Mouse (Mus musculus) inflammation-experienced regulatory T-cells, adult 6 months (primary cell): ENCODE data around the gene 2310034G01Rik. TPM values are rescaled to one million over a fixed set of nuclear protein-coding genes. Genes with fewer than 3 reads are reported as not detected.

Source experiments
- ATAC-seq: one replicate; pipeline ENCODE4 v1.8.0; 2017
- polyA plus RNA-seq, 3 experiments: library from polyadenylated mRNA; unstranded; fragments of 100-300 nt; shearing (Covaris generic); gene quantifications; one replicate each; pipeline ENCODE4 v1.2.1; 2017

2310034G01Rik gene
- polyA plus RNA-seq: under 1 TPM in 2 of 3 experiments, not detected in 1; 0.24 to 0.44 TPM

DNA sequence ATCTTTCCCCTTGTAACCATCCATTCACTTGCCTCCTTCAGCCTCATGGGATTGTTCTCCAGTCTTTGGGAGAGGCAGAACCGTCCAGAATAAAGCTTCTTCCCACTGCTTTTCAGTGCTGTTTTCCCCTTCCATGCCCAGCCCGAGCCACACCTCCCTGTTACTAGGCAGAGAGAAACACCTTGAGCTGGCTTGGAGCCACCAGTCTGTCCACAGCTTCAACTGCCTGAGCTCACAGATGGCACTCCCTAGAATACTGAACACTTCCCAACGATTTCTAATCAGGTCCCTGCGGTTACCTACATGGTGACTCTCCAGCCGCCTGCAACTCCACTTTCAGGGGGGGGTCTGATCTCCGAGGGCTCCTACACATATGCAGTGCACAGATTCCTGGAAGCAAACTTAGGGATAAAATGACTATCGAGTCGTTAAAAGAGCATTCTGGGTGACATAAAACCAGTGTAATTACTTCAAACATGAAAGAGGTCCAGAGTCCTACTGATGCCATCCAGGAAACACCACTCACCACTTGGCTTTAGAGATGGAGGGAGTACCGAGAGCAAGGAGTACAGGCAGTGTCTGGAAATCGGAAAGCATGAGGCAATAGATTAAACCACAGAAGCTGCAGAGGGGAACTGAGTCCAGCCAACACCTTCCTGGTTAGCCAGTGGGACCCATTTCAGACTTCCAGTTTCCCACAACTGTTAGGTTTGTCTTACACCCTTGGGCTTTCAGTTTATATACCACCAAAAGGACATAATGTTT lies at the start of gene 2310034G01Rik:
2310034G01Rik (minus strand) TSS at position 135 of the 765 bp plus-strand sequence.
- no peak for ATAC-seq

DNA sequence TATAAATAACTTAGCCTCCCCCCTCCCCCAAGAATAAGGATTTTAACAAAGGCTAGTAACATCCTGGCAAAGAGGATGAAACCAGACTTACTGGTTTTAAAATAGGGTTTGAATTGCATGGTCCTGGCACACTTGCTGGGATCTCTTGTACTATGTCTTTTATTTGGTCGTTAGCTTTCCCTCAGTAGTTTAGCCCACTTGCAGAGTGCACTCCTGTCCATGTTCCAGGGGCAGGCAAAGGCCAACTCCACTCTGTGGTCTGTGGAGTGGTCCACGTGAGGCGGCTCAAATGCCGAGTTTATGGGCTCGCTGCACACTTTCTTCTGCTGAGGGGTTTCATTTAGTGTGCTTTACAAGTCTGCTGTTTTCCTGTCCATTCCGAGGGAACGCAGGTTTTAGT lies 49.8 kb upstream of the 2310034G01Rik start:
- ATAC-seq: no peak

DNA sequence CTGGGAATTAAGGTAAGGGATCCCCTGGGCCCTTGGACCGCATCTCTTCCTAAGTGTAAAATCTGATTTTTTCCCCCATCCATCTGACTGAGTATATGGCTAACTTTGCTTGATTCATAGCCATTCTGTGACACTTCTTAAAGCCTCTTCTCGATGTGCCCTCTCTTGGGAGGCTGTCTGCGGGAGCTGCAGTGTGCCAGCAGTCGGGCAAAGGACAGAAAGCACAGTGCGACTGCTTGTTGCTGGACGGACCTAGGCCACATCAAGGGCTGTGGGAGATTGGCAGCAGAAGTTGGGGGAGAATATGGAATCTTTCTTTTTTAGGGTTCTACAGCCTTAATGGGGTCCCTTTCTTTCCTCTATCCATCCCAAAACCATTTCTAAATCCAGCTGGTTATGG lies 49.3 kb upstream of the 2310034G01Rik start:
- ATAC-seq: no peak

DNA sequence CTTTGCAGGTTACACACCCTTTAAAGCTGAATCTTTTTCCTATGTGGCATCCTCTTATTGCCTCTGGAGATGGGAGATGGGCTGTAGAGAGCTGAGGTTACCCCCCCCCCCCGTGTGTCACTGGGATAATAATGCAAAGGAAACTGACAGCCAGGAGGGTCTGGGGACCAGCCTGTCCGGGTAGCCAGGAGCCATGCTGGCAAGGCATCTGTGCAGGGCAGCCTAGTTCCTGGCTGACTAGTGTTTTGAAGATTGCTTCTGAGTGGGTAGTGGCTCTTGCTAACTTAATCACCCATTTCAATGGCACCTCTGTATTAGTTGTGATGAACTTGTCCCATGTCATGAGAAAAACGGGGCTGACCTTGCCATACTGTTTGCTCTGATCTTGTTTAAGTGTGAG lies 48.3 kb upstream of the 2310034G01Rik start:
- ATAC-seq: no peak

GRCm38 (mm10) chr19:46397436-46398001 lies 47.4 kb upstream of the 2310034G01Rik start:
- ATAC-seq: no peak

DNA sequence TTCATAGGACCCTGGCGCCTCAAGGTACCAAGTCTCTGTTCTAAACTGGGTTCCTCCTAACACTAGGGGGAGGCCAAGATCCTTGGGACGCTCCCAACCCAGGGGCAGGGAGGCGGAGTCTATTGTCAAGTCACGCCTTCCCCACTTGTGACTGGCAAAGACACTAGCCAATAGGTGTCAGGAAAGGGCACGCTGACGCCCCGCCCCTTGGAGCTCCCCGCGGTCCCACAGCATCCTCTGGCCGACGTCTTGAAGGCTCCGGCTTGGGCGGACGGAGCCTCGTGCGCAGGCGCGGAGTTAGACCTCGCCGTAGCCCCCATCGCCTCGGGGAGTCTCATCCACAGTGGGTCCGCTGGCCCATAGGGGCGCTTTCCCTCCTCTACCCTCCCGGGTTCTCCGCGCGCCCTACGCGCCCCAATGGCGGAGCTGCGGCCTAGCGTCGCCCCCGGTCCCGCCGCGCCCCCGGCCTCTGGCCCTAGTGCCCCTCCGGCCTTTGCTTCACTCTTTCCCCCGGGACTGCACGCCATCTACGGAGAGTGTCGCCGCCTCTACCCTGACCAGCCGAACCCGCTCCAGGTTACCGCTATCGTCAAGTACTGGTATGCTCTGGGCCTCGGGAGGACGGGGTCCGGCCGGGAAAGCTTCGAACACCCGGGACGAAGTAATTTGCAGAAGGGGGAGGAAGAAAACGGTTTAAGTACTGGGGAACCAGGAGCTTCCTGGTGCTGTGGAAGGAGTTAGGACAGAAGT lies 46.8 kb upstream of the 2310034G01Rik start, which contains the start of gene Sufu:
Sufu (plus strand) TSS at position 211 of the 750 bp plus-strand sequence.
- ATAC-seq: peak; percentile 83

- no peak for ATAC-seq
Measured at GRCm38 (mm10) chr19:46396109-46396508, 46.0 kb upstream of the 2310034G01Rik start.

DNA sequence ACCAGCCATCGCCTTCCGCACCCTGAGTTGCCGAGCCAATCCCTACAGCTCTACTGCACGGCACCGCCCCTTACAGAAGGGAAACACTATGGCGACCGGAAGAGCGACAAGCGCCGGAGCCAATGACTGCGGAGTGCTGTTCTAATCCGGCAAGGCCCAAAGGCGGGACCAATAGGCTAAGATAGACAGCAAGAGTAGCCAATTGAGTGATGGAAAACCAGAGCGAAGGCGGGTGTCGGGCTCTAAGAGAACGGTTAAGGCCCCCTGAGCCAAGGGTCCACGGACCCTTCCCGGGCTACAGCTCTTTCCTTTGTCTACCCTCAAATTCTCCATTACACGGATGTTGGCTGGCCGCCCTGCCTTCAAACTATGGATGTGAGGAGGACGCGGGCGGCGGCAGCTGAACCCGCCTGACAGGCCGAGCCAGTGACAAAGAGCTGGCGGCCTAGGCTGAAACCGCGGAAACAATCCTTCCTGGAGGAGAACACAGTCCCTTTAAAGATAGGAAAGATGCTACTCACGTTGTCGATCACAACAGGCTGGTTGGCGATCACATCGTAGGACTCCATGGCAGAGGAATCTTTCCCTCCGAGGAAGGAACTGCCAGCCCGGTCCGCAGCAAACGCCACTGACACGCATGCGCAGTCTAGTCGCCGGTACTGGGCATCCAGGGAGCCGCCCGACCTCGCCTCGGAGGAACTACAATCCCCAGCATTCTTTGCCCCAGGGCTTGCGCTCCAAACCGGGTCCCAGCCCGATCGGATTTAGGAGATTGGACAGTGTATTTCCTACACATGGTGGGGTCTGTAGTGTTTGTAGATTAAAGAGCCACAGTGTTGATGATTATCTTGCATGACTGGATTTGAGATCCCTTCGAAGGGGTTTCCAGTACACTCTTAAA lies 45.3 kb upstream of the 2310034G01Rik start, which contains the start of gene Actr1a:
Actr1a (minus strand) TSS at position 640 of the 901 bp plus-strand sequence.
- peak; percentile 88 for ATAC-seq

GRCm38 (mm10) chr19:46394712-46395108 lies 44.6 kb upstream of the 2310034G01Rik start:
- ATAC-seq: no peak

DNA sequence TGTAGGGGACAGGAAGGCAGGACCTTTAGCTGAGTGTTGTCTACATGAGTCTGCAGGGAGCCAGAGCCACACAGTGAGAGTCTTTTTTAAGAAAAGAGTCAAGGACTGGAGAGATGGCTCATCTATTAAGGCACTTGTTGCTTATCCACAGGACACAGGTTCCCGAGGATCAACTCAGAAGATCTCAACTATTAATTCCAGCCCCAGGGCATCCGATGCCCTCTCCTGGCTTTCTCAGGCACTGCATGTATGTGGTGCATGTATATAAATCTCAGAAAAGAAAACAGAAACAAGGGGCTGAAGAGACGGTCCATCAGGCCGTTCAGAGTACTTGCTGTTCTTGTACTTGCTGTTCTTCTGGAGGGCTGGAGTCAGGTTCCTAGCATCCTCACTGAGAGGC lies 41.9 kb upstream of the 2310034G01Rik start:
- ATAC-seq: no peak

DNA sequence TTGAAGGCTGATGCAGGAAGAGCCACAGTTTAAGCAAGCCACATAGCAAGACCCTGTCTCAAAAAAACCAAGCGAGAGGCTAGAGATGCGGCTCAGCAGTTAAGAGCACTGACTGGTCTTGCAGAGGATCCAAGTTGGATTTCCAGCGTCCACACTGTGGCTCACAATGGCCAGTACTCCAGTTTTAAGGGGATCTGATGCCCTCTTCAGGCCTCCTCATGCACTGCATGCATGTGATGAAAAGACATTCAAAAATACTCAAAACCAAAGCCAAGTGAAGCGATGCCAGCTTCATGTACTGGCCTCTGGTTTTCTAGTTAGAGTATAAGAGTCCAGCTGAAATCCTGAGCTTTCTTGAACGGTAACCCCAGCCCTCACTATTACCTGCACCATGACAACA lies 39.8 kb upstream of the 2310034G01Rik start:
- no peak for ATAC-seq

DNA sequence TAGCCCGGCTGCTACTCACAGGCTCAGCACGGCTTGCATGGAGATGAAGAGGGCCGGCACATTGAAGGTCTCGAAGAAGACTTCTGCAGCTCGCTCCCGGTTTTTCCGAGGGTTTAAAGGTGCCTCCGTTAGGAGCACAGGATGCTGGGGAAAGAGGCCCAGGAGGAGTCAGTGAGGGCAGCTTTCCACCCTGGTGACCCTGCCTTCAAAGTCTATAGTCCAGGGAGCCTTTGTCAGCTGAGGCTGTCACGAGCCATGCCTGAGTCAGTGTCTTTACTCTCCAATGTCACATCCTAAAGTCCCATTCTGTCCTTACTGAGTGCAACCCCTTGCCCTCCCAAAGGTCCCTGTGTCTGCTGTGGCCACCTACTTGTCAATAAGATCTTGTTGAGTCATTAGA lies 32.2 kb upstream of the 2310034G01Rik start:
- no peak for ATAC-seq

- no peak for ATAC-seq
Measured at GRCm38 (mm10) chr19:46375891-46376290, 25.8 kb upstream of the 2310034G01Rik start.

- no peak for ATAC-seq
Measured at GRCm38 (mm10) chr19:46375489-46375888, 25.4 kb upstream of the 2310034G01Rik start.

DNA sequence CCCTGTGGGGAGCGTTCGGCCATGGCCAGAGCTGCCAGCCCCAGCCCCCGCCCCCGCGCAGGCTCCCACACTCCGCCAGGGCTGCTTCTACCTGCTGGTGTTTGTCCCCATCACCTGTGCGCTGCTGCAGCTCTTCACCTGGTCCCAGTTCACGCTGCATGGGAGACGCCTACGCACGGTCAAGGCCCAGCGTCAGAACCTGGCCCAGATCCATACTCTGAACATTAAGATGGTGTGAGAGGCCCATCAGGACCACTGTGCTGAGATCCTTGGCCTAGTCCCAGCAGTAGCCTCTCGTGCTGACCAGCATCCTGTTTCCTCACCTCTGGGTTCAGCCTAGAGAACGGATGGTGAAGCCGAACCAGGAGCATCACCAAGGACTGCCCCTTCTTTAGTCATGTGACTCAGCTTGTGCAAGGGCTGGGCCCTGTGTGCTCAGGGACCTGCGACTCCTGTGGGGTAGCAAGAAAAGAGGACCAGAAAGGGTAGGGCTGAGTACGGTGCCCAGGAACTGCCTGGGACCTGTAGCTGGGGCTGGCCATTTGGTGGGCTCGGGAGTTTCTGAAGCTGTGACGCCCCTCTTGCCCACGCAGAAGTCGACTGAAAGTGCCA lies 24.5 kb upstream of the 2310034G01Rik start:
- no peak for ATAC-seq

GRCm38 (mm10) chr19:46369204-46369603 lies 19.1 kb upstream of the 2310034G01Rik start:
- ATAC-seq: no peak

- ATAC-seq: no peak
Measured at GRCm38 (mm10) chr19:46367798-46368590, 17.9 kb upstream of the 2310034G01Rik start.

DNA sequence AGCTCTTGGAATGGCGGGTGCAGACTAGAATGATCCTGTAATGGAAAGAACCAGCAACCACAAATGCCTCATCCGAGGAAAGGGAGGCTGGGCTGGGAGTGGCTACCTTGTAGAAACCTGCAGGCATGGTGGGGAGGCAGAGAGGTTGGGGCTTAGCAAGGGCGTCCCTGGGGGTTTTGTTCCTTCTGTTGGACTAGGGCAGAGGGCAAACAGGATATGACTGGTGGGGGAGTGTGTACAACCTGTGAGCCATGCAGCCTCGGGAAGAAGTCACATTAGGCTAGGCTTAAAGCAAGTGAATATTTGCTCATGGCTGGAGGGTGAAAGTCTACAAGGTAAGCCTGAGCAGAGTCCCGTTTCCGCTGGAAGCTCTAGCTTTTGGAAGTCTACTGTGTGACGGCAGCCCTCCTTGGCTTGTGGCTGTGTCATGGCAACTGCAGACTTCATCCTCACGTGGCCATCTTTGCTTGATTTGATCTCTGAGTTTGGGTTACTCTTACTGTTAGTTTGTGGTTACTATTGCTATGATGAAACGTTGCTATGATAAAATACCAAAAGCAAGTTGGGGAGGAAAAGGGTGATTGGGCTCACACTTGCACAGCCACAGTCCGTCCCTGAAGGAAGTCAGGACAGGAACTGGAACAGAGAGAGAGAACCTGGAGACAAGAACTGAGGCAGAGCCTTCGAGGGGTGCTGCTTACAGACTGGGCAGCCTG lies 13.3 kb upstream of the 2310034G01Rik start:
- no peak for ATAC-seq

GRCm38 (mm10) chr19:46362104-46362503 lies 12.0 kb upstream of the 2310034G01Rik start:
- ATAC-seq: no peak

DNA sequence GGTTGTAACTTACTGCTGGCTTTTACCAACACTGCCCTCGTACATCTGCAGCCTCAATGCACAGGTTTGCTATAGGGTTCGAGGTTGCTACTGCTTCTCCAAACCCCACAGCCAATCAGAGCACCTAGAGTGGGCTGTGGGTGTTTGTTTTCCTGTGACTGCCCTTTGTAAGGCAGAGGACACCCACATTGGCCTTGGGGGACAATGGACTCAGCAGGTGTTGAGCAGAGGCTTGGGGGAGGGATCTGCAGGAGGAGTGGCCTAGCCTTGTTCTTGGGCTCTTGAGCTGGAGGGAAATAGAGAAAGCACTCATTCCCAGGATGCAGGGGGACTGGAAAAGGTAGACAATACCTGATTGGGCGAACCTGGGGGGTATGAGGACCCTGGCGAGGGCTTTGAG lies 8.3 kb upstream of the 2310034G01Rik start:
- no peak for ATAC-seq
